Mouse (Mus musculus) liver, embryonic 14.5 days (tissue): ENCODE results near the gene Zbtb25.

Source experiments
- CTCF ChIP-seq: IDR thresholded peaks from 2 replicates; pipeline ENCODE4 v1.5.1; 2016; ENCODE audit warnings: antibody characterized with exemption, low read depth, control low read depth
- EP300 ChIP-seq: IDR thresholded peaks from 2 replicates; pipeline ENCODE4 v1.6.1; 2016; ENCODE audit warnings: antibody characterized with exemption, low read depth

GRCm38 (mm10) chr12:76372881-76373818 lies 3.7 kb upstream of the Zbtb25 start:
- TF ChIP-seq CTCF (peak; percentile 74), EP300 (no peak)
